Mouse (Mus musculus) layer of hippocampus, postnatal 14 days (tissue): Measurements from ENCODE around the gene Ripply3. TPM values are rescaled to one million over a fixed set of nuclear protein-coding genes. Genes with fewer than 3 reads are reported as not detected.
"Not testable (repeated sequence)": the region's sequence is repeated elsewhere in the genome, so short reads cannot be mapped to it uniquely, and the experiment has no call there.

ENCODE experiments used
- DNase-seq, 2 experiments: peaks; one replicate each; pipeline ENCODE4 v3.0.0; 2021 to 2022; ENCODE audit warnings: low spot score in 2 of 2, mixed read lengths in 1 of 2
- total RNA-seq, 2 experiments: library from RNA; stranded (reverse); gene quantifications; 2 replicates each; pipeline ENCODE4 v1.2.3; 2021

Ripply3 gene
- total RNA-seq, 2 experiments from 2014 or later = not detected

DNA sequence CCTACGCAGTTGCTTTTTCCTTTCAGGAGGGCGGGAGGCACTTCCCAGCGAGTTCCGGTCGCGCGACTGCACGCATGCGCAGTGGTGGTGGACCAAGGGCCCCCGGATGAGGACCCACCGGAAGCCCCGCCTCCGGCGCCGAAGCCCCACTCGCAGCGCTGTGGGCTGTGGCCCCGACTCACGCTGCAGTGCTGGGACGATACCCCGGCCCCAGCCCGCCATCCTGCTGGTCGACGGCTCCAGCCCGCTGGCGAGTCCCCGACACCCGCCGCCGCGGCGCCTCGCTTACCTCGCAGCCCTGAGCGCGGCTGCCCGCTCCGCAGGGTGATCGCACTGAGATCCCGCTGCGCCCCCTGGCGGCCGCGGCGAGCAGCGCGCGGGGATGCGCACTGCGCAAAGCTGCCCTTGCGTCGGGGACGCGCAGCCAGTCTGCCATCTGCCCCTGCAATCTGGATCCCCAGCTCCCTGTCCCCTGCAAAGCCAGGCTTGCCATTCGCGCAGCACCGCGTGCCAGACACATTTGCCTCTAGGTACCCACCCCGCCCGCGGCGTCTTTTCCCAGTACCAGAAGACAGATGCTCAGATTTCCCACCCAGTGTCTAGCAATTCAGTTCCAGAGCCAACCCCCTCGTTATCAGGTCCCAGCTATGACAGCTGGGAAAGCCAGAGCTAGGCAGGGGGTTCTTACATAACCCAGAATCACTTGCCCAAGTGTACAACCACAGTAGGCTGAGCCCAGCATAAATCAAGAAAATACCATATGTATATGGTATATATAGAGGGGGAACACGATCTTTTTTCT, 14.8 kb upstream of the Ripply3 start, which contains the start of gene Hlcs:
Gene Hlcs (minus strand): TSS at position 343 of the 802 bp plus-strand sequence.
- peak; percentile 98 for DNase-seq

DNA sequence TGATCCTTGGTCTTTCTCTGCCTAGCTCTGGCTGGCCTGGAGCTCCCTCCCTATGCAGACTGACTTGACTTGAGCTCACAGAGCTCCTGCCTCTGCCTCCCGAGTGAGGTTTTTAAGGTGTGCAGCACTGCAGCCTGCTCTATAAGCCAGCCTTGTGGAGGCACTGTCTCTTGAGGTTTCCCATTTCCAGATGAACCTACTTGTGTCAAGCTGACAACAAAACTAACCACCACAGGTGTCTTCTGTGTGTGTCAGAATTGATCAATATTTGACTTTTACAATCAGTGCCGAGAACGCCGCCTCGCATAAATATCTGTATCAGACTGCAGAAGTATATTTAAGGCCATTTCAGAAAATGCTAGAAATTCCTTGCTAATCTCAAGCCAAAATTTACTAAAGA, 13.6 kb upstream of the Ripply3 start:
- DNase-seq = no peak

DNA sequence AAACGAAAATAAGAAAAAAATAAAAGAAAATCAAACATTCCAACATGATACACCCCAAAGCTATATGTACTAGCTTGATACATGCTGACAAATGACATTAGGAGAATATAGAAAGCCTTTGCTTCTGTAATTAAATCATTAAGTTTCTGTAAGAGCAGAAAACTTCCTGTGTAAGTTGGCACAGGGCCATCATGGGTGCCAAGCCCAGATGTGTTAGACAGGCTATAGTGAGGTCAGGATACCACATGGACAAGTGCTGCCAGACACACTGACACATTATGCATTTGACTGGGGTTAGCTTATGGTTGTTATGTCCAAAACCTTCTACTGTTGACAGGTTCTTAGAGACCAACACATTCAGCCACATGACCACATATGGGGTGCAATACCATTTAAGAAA, 13.0 kb upstream of the Ripply3 start:
- DNase-seq = no peak

DNA sequence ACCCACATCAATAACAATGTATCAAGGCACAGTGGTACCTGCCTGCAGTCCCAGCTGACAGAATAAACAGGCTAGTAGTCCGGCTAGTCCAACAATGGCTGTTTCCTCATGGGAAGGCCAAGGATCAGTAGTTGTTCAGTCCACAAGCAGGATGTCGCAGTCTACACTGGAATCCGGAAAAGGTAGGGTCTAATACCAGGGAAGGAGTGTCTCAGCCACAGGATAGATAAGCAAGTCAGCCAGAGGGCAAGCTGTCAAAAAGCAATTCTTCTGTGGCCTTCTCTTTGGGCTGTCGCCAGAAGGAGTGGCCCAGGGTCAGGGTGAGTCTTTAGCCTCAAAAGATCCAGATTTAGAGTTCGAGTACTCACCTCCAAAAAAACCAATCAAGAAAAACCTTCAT, 10.5 kb upstream of the Ripply3 start:
- no peak for DNase-seq

DNA sequence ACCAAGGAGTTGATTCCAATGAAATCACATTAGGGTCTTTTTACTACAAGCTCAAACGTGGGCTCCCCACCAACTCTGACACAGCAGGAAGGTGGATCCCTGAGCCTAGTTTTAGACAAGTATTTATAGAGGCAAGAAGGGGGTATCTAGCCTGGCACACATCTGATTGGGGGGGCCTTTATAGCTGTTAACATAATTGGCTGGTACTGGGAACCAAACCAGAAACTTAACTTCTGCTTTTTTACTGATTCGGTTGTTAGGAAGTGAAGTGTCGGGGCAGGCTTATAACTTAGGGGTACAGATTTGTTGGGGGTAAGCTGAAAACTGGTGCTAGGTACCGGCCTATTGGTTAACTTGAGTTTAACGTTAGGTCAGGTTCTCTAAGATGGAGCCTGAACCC, 8.0 kb upstream of the Ripply3 start:
- DNase-seq = no peak

DNA sequence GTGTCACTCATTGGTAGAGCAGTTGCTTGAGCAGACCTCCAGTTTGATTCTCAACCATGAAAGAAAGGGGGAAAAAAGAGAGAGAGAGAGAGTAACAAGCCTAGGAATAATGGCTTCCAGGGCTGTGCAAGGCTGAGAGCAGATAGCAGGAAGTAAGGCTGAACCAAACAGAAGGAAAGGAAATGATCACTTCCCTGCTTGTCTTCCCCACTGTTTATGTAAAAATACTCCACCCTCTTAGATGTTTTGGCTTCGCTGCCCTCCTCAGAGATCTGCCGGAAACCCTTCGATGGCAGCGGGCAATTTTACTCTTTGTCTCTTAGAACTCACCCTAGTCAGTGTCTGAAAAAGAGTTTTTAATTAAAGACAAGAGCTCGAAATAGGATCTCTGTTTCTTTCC, 4.5 kb upstream of the Ripply3 start:
- DNase-seq = no peak

DNA sequence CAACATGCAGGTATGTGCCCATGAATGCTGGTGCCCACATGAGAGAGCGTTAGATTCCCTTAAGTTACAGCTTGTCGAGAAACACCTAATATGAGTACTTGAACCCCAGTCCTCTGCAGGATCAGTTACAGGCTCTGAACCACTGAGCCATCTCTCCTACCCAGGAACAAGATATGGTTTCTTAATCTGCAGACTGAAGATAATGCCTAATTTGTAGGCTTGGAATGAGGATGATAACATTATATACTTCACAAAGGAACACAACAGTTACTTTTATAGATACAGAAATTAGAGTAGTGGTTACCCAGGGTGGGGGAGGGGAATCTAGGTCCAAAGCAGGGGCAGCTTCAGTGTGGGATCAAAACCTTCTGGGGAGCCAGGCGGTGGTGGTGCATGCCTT, 2.2 kb upstream of the Ripply3 start:
- DNase-seq = no peak

DNA sequence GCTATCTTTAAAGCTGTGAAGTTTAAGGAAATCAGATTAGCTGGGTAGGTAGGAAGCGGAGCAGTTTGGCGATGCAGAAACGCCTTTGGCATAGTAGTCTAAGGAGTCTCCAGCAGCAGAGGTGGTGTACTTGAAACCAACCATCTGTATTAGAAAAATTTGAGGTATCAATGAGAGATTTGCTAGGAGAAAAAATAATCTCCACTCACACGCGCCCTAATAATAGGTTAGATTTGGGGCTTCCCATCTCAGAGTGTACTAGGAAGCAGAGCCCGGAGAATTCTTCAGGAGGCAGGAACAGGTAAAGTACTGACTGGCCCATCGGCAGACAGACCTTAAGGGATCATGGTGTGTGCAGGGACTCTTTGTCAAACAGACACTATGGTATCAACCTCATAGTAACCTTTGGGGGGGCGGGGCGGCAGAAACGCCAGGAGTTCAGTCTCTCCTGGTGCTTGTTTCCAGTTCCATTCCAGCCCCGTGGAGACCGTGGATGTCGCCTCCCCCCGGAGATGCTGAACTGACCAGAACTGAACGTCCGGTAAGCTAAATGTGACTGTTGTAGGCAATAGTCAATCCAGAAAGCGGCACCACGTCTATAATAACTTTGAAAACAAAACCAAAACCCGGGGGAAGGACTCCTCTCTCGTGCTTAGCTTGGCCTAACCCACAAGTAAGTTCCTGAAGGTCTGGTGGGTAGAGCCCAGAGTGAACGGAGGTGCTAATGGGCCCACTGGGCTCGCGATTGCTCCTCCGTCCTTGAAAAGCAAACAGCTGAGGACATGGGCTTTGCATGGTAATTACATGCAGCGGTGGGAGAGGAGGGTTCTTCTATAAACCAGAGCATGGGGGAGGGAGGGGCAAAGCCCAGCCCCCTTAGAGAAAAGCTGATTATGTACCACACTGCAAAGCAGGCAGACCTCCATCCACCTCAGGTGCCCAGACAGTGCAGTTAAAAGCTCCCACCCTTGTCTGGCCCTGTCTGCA, 954 bp downstream of the Ripply3 start:
- no peak for DNase-seq

DNA sequence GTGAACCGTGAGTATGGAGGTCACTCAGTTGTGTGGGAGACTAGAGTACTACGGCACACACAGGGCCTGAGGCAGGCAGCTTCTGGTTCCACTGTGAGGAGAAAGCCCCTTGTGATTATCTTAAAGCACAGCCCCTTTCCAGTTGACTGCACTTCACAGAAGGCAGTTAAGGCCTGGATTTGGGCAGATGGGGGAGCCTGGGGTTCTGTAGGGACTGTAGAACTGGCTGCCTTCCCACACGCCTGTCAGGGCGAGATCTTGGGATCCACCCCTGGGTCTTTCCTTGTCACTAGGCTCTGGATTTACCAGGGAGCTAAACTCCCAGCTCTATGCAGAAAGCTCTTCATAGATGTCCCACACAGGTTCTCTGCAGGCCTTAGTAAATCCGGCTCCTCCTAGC, 2.2 kb downstream of the Ripply3 start:
- no peak for DNase-seq

DNA sequence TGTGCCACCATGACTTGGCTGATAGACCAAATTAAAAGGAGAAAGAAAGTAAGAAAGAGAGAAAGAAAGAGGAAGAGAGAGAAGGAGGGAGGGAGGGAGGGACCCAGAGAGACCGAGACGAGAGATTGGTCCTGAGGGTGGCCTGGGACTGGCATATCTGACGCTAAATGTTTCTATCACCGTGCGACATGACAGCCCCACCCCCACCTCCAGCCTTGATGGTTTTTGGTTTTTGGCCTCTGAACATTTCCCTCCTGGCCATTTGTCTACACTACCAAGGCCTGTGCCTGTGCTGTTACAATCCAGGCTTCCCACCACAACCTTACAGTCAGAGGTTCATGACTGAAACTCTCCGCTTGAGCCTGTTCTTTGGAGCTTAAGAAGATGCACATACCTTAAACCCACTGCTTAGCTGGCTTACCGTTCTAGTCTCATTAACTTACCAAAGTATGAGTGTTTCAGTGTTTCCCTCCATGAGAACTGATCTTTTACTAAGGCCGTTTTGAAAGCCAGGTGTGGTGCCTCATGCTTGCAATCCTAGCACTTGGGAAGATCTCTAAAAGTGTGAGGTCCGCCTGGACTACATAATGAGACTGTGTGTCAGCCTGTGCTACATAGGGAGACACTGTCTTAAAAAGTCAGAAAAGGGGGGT, 3.1 kb downstream of the Ripply3 start:
- no peak for DNase-seq

DNA sequence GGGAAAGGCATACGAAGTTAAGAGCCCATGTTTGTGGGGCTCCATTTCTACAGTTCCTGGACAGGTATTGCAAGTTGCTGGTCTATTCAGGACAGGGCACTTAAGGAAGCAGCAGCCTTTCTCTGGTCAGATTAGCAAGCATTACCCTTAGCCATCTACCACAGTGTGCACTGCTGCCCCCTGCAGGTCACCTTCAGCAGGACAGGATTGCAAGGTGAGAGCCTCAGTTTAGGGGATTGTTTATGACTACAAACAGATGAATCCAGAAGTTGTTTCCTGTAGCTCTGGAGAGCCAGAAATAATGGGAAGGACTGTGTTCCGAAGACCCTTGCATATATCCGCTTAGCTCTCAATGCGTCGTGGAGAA, 3.6 kb downstream of the Ripply3 start:
- DNase-seq = no peak

DNA sequence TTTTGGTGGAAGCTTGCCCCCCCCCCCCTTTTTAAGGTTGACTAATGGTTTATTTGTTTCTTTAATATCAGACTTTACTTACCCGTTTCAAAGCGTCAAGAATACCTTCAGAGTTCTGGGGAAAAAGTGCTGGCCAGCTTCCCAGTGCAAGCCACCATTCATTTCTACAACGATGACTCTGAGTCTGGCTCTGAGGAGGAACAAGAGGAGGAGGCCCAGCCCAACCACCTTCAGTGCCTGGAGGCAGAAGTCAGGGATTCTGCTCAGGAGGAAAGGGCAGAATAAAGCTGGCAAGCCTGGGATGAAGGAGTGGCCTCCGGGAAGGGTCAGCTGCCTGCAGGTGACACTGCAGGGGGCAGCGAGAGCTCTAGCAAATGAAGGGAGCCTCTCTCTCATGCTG, 7.4 kb downstream of the Ripply3 start:
- DNase-seq = no peak

DNA sequence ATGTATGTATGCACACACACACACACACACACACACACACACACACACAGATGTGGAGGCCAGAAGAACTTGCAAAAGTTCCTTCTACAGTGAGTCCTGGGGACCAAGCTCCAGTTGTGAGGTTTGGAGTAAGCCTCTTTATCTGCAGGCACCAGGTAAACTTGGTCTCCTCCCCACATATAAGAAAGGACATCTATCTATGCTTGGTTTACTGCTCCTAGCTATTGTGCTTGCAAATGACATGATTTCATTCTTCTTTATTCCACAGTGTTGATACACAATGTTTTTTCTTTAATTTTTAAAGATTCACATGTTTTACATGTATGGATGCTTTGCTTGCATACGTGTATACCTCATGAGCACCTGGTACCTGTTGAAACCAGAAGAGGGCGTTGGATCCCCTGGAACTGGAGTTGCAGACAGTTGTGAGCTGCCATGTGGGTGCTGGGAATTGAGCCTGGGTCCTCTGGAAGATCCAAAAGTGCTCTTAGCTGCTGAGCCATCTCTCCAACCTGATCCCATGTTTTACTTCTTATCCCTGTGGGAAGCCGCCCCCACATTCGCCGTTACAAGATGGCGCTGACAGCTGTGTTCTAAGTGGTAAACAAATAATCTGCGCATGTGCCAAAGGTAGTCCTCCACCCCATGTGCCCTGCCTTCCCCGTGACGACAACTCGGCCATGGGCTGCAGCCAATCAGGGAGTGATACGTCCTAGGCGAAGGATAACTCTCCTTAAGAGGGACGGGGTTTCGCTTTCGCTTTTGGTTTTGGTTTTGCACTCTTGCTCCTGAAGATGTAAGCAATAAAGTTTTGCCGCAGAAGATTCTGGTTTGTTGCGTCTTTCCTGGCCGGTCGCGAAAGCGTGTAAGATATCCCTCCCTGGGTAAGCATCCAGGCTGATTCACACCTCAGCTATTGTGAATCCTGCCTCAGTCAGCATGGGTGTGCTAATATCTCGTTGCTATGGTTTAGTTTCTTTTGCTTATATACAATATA, 11.2 kb downstream of the Ripply3 start:
- not testable (repeated sequence) for DNase-seq

DNA sequence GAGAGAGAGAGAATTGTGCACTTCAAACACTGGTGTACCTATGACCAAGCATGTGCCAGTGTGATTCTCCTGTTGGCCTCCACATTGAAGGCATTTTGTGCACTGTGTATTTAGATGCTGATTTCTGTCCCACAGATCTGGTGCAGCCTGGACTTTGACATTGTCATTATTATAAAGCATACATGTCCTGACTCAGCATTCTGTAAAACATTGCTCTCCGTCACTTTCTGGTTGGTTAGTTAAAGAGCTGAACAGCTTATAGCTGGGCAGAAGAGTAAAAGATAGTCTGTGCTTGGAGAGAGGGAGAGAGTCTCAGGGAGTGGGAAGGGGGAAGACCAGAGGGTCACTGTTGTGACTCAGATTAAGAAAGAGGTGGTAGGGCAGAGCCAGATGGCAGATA, 17.5 kb downstream of the Ripply3 start:
- no peak for DNase-seq

DNA sequence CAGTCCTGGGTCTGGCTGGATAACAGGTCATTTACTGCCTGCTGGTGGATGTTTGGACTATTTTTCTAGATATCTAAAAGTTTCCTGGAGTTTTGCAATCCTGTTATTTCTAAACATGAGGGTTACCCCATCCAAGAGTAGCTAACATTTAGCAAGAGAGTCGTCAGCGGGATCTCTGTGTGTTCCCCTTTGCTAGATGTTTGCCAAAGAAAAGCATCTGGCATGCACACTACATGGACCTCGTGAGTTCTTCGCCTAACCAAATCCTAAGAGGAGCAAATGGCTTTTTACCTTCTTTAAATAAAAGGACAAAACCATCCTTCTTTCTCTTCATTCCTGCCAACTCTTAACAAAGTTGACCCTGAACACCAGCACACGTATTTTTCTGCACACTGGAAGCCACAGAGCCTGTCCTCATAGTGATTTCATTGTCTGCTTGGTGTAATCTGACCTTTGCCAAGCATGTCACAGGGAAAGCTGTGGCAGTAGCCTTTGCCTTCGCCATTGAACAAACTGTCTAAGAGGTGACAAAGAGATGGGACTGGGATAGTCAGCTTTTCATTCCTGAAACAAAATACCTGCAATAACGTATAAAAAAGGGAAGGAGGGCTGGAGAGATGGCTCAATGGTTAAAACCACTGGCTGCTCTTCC, 19.0 kb downstream of the Ripply3 start:
- DNase-seq = no peak

DNA sequence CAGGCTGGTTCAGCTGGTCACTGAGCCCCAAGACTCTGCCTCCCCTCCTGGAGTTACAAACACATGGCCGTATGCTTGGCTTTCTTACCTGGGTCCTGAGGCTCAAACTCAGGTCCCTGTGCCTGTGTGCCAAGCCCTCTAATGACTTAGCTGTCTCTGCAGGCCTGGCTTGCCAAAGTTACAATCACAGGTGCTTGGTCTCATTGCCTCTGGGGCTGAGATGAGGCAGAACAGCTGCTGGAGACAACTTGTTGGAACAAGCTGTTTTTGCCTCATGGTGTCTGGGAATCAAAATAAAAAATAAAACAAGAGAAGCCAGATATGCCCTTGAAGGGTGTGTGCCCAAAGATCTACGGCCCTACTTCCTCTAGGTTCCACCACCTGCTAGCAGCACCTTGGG, 20.6 kb downstream of the Ripply3 start:
- DNase-seq = no peak

DNA sequence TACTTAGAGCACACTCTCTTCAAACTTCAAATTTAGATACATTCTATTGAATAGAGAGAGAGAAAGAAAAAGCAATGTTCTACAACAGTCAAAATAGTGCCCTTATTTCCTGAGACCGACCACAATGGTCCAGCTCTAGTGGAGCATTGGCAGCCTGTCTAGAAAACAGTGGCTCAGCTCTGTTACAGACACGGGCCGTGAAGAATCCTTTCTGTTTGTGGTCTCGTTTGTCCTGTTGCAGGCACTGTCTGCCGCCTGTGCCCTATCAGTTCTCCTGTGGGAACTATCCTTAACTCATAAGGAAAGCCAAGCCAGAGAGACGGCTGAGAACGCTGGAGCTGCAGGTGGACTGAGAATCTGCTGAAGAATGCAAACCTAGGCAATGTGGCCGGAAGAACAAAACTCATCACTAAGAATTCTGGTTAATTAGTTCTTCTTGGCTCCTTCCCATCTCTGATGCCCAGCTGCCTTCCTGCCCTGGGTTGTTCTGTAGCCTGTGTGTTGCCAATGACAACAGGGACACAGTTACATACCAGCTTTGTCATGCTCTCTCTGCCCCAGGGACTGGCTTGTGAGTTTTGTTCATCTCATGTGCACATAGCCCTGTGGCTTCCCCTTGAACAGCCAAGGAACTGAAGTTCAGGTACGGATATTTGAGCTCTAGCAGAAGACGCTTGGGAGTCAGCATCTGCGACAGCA, 21.5 kb downstream of the Ripply3 start:
- peak in 1 of 2 experiments; percentile 25 for DNase-seq

DNA sequence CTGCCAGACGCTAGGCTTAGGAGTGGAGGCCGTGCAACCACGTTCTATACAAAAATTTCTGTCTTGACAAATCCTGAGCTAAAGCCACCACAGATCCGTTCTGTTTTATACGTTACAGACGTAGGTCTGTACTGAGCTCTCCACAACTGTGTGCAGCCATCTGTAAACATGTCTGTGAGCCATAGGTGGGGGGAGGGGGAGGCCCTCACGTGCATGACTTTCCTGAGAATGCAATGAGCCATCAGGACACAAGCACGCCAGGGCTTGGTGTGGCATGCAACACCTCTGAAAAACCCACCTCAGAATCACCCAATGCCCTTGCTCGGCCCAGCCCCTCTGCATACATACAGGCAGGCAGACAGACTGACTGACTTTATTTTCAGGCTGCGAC, 22.1 kb downstream of the Ripply3 start:
- no peak for DNase-seq

DNA sequence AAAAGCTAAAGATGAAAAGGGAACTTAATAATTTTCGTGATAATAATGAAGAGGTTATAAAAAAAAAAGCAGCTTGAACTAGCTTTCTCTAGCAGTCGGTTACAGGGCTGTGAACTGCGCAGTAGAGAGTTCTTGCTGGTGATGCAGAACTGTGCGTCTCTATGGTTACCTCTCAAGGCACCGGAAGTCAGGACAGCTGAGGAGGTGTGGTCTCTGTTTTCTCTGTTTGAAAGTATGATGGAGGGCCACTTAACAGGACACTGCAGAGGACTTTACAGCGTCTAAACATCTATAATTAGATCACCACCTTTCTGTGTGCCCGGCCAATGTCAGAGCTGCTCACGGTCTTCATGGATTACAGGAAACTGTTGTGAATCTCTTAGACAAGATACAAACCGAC, 26.2 kb downstream of the Ripply3 start:
- DNase-seq = no peak
